Mouse (Mus musculus) embryonic facial prominence, embryonic 15.5 days (tissue): ENCODE data around the gene Ifitm1. TPM values are rescaled to one million over a fixed set of nuclear protein-coding genes. Genes with fewer than 3 reads are reported as not detected.
"Not testable (repeated sequence)": the region's sequence is repeated elsewhere in the genome, so short reads cannot be mapped to it uniquely, and the experiment has no call there.

ENCODE experiments used
- ATAC-seq: fragments of 200-750 bp; cut with Nextera tagmentation; 2 replicates; pipeline ENCODE4 v1.8.0; 2017; ENCODE audit warnings: low read depth, moderate TSS enrichment; ENCODE audit not compliant: insufficient number of reproducible peaks, low FRiP score, low TSS enrichment
- H3K27ac ChIP-seq: fragments of 300-500 bp; sonication (generic); replicated peaks from 2 replicates; pipeline ENCODE4 v1.5.1; 2015; ENCODE audit warnings: mild to moderate bottlenecking, inconsistent platforms
- H3K27me3 ChIP-seq: fragments of 300-500 bp; sonication (generic); 2 replicates; pipeline ENCODE4 v1.6.1; 2015; ENCODE audit warnings: inconsistent platforms
- H3K36me3 ChIP-seq: fragments of 300-500 bp; sonication (generic); 2 replicates; pipeline ENCODE4 v1.6.1; 2015; ENCODE audit warnings: mild to moderate bottlenecking, inconsistent platforms
- H3K4me1 ChIP-seq: fragments of 300-500 bp; sonication (generic); 2 replicates; pipeline ENCODE4 v1.6.1; 2015; ENCODE audit warnings: inconsistent platforms
- H3K4me2 ChIP-seq: fragments of 300-500 bp; sonication (generic); replicated peaks from 2 replicates; pipeline ENCODE4 v1.6.1; 2015; ENCODE audit warnings: mild to moderate bottlenecking, inconsistent platforms
- H3K4me3 ChIP-seq: fragments of 300-500 bp; sonication (generic); replicated peaks from 2 replicates; pipeline ENCODE4 v1.5.1; 2015; ENCODE audit warnings: mild to moderate bottlenecking, inconsistent platforms
- H3K9ac ChIP-seq: fragments of 300-500 bp; sonication (generic); 2 replicates; pipeline ENCODE4 v1.6.1; 2015; ENCODE audit warnings: inconsistent platforms
- H3K9me3 ChIP-seq: fragments of 300-500 bp; sonication (generic); replicated peaks from 2 replicates; pipeline ENCODE4 v1.6.1; 2016; ENCODE audit warnings: inconsistent platforms
- WGBS: fragments of 180-500 bp; shearing (Covaris S2); methylation state at CpG from one replicate; pipeline ENCODE4 v1.1.7; 2015; 5-methylcytosine and 5-hydroxymethylcytosine counted together
- polyA plus RNA-seq: library from polyadenylated mRNA; unstranded; fragments of >200 nt; fragmentation: Nextera tagmentation; extraction: Ambion mirVana; gene quantifications from 2 replicates; pipeline ENCODE4 v1.2.1, GENCODE M21; 2015

Ifitm1 gene
- polyA plus RNA-seq, 1 experiment from 2014 or later: 137 TPM

- Histone ChIP-seq H3K27ac (no peak overlapping the region), H3K4me2 (no peak overlapping the region), H3K27me3 (no peaks in the 10 kb centered on the region), H3K9me3 (no peaks in the 10 kb centered on the region), H3K4me3 (no peak overlapping the region), H3K9ac (no peak overlapping the region), H3K36me3 (no peaks in the 10 kb centered on the region), H3K4me1 (peaks cover 5% of the 10 kb centered on the region)
- no peak for ATAC-seq
- WGBS: 76% methylated on average over 5 of the region's 5 CpGs
Observed at GRCm38 (mm10) chr7:141003248-141004010, 36.4 kb downstream of the Ifitm1 start.

GRCm38 (mm10) chr7:141006446-141006845 lies 39.4 kb downstream of the Ifitm1 start:
- no peak overlapping the region for H3K9ac ChIP-seq
- no peaks in the 10 kb centered on the region for H3K36me3 ChIP-seq
- H3K4me3 ChIP-seq: no peak overlapping the region
- H3K9me3 ChIP-seq: no peaks in the 10 kb centered on the region
- WGBS: 84% methylated on average over 6 of the region's 6 CpGs
- H3K4me2 ChIP-seq: no peak overlapping the region
- H3K27ac ChIP-seq: no peak overlapping the region
- peaks cover 32% of the 10 kb centered on the region for H3K4me1 ChIP-seq
- no peaks in the 10 kb centered on the region for H3K27me3 ChIP-seq
- no peak for ATAC-seq

GRCm38 (mm10) chr7:141006914-141007313 lies 39.9 kb downstream of the Ifitm1 start:
- H3K9me3 ChIP-seq: no peaks in the 10 kb centered on the region
- H3K4me2 ChIP-seq: no peak overlapping the region
- no peak overlapping the region for H3K27ac ChIP-seq
- no peaks in the 10 kb centered on the region for H3K27me3 ChIP-seq
- no peaks in the 10 kb centered on the region for H3K36me3 ChIP-seq
- WGBS: 68% methylated on average over 5 of the region's 5 CpGs
- peaks cover 32% of the 10 kb centered on the region for H3K4me1 ChIP-seq
- H3K9ac ChIP-seq: no peak overlapping the region
- no peak overlapping the region for H3K4me3 ChIP-seq
- ATAC-seq: no peak

GRCm38 (mm10) chr7:141008312-141008761 lies 41.3 kb downstream of the Ifitm1 start:
- Histone ChIP-seq H3K4me2 (peak overlapping the region; percentile 53), H3K4me1 (peaks cover 32% of the 10 kb centered on the region), H3K36me3 (no peaks in the 10 kb centered on the region), H3K9me3 (no peaks in the 10 kb centered on the region), H3K9ac (no peak overlapping the region), H3K27ac (peak overlapping the region; percentile 58), H3K4me3 (peak overlapping the region; percentile 18; the same call in 1 of the 2 replicates), H3K27me3 (no peaks in the 10 kb centered on the region)
- peak; percentile 64; the same call in 1 of the 2 replicates for ATAC-seq
- 5% methylated on average over 7 of the region's 7 CpGs for WGBS

- Histone ChIP-seq H3K9me3 (no peaks in the 10 kb centered on the region), H3K9ac (no peak overlapping the region), H3K27ac (peak overlapping the region; percentile 83), H3K36me3 (no peaks in the 10 kb centered on the region), H3K4me1 (peaks cover 32% of the 10 kb centered on the region), H3K4me3 (peak overlapping the region; percentile 18), H3K4me2 (peak overlapping the region; percentile 53), H3K27me3 (no peaks in the 10 kb centered on the region)
- 9% methylated on average over 20 of the region's 20 CpGs for WGBS
- peak; percentile 36; the same call in 1 of the 2 replicates for ATAC-seq
Observed at GRCm38 (mm10) chr7:141008938-141009660, 42.1 kb downstream of the Ifitm1 start.

GRCm38 (mm10) chr7:141009665-141010064 lies 42.6 kb downstream of the Ifitm1 start:
- Histone ChIP-seq H3K4me3 (peak overlapping the region; percentile 45), H3K27me3 (no peaks in the 10 kb centered on the region)
- no peak for ATAC-seq

GRCm38 (mm10) chr7:141010593-141010992 lies 43.6 kb downstream of the Ifitm1 start, which contains the start of gene Ifitm3:
Gene Ifitm3 (minus strand): TSS chr7:141010770.
- peak within 1 kb of the TSS; percentile 83 for H3K27ac ChIP-seq
- peak within 1 kb of the TSS; percentile 45 for H3K4me3 ChIP-seq
- H3K9ac ChIP-seq: peak within 1 kb of the TSS; percentile 42
- no peak for ATAC-seq
- H3K27me3 ChIP-seq: no peaks in the 10 kb centered on the region
- no peaks in the 10 kb centered on the region for H3K36me3 ChIP-seq
- H3K9me3 ChIP-seq: no peaks in the 10 kb centered on the region
- peaks cover 32% of the 10 kb centered on the region for H3K4me1 ChIP-seq
- peak within 1 kb of the TSS; percentile 53 for H3K4me2 ChIP-seq
- 8% methylated on average over 10 of the region's 10 CpGs for WGBS

More at GRCm38 (mm10) chr7:141009665-141010064, 42.6 kb downstream of the Ifitm1 start:
- no peaks in the 10 kb centered on the region for H3K9me3 ChIP-seq
- peak overlapping the region; percentile 53 for H3K4me2 ChIP-seq
- WGBS: 78% methylated on average over 9 of the region's 9 CpGs
- H3K9ac ChIP-seq: no peak overlapping the region
- peaks cover 32% of the 10 kb centered on the region for H3K4me1 ChIP-seq
- H3K27ac ChIP-seq: peak overlapping the region; percentile 83
- H3K36me3 ChIP-seq: no peaks in the 10 kb centered on the region

GRCm38 (mm10) chr7:141011238-141011770 lies 44.3 kb downstream of the Ifitm1 start:
- Histone ChIP-seq H3K27ac (peak overlapping the region; percentile 83), H3K4me3 (no peak overlapping the region), H3K9me3 (no peaks in the 10 kb centered on the region), H3K27me3 (no peaks in the 10 kb centered on the region), H3K36me3 (no peaks in the 10 kb centered on the region), H3K4me1 (peaks cover 32% of the 10 kb centered on the region), H3K9ac (no peak overlapping the region), H3K4me2 (no peak overlapping the region)
- WGBS: 86% methylated on average over 7 of the region's 7 CpGs
- ATAC-seq: no peak

- no peak overlapping the region for H3K4me3 ChIP-seq
- no peak overlapping the region for H3K27ac ChIP-seq
- 82% methylated on average over 10 of the region's 10 CpGs for WGBS
- no peak for ATAC-seq
- H3K4me1 ChIP-seq: no peaks in the 10 kb centered on the region
- no peaks in the 10 kb centered on the region for H3K36me3 ChIP-seq
- H3K27me3 ChIP-seq: no peaks in the 10 kb centered on the region
- no peak overlapping the region for H3K9ac ChIP-seq
- no peak overlapping the region for H3K4me2 ChIP-seq
- H3K9me3 ChIP-seq: no peaks in the 10 kb centered on the region
Observed at GRCm38 (mm10) chr7:141016707-141017697, 50.0 kb downstream of the Ifitm1 start.

- not testable (repeated sequence) for H3K9ac ChIP-seq, ATAC-seq
Observed at GRCm38 (mm10) chr7:141017824-141018223, 50.8 kb downstream of the Ifitm1 start, which contains the start of gene Ifitm6. Gene Ifitm6 (minus strand): TSS chr7:141017924.

More at GRCm38 (mm10) chr7:141017824-141018223, 50.8 kb downstream of the Ifitm1 start, which contains the start of gene Ifitm6:
- H3K9me3 ChIP-seq, H3K27ac ChIP-seq, H3K36me3 ChIP-seq, H3K27me3 ChIP-seq, H3K4me2 ChIP-seq, H3K4me3 ChIP-seq, H3K4me1 ChIP-seq: not testable (repeated sequence)
- 88% methylated on average over 1 of the region's 1 CpGs for WGBS
